Mouse (Mus musculus): ENCODE measurements at regions not wholly inside any gene's neighbourhood (a gene's known extent, or its start where the extent isn't known, plus 50 kb on each side); places are given as distances from the start of the nearest gene placed in this dataset.

- no peak for TF ChIP-seq EP300 (IDR thresholded peaks at IDR 0.05; ENCODE audit: low read depth)
- TF ChIP-seq CTCF (IDR thresholded peaks at IDR 0.05; ENCODE audit: low read depth): no peak
Measured at GRCm38 (mm10) chr5:75451693-75452092, 123.0 kb upstream of the Kit start.

All from liver, postnatal 0 days (tissue).